Mouse (Mus musculus) liver, embryonic 14.5 days (tissue): ENCODE measurements around the gene Metap1d.

Experiments
- CTCF ChIP-seq: IDR thresholded peaks from 2 replicates; pipeline ENCODE4 v1.5.1; 2016; ENCODE audit warnings: antibody characterized with exemption, low read depth, control low read depth
- EP300 ChIP-seq: IDR thresholded peaks from 2 replicates; pipeline ENCODE4 v1.6.1; 2016; ENCODE audit warnings: antibody characterized with exemption, low read depth

DNA sequence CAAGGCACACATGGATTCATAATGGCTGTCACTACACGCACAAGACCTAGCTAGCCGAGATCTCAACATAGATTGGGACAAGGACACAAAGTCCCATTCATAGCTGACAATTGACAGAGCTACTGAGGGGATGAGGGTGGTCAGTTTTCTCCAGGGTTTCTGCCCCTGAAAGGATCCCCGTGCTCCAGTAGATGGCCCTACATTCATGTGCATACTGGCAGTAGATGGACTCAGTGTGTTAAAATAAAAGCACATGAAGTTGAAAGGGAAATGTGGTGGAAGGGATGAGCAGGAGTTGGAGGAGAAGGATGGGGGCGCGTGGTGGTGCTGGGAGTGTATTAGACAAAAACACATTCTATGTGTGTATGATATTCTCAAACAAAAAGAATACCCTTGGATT is 1.3 kb upstream of the Metap1d start:
- TF ChIP-seq CTCF = peak; percentile 41; the same call in 1 of the 2 replicates
- TF ChIP-seq EP300 = no peak
